Mouse (Mus musculus): ENCODE measurements around the gene Olfr69. TPM values are rescaled to one million over a fixed set of nuclear protein-coding genes. Genes with fewer than 3 reads are reported as not detected.
"Not testable (repeated sequence)": the region's sequence is repeated elsewhere in the genome, so short reads cannot be mapped to it uniquely, and the experiment has no call there.

Olfr69 gene
- not detected in 2 replicates for polyA plus RNA-seq (2015; fragmentation: Nextera tagmentation; extraction: Ambion mirVana)

DNA sequence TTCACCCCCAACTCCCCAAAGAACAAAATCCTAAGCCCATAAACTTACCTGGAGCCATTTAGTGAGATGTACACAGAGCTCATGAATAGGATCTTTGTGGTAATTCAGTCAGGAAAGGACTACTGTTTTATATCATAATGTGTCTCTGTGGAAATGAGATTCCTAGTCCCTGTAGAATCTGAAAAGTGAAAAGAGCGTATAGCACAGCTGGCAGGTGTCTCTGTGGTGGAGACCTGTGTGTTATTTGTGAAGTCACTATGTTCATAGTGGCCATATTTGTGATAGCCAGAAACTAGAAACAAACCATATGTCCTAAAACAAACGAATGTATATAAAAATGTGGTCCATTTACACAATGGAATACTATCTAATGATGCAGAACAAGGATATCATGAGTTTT lies at the start of gene Olfr69:
Gene Olfr69 (minus strand): TSS at position 101 of the 400 bp plus-strand sequence.
- H3K4me2 ChIP-seq = no peak within 1 kb of the TSS
- H3K9ac ChIP-seq = no peak within 1 kb of the TSS
- WGBS = 71% methylated on average over 2 of the region's 2 CpGs
- no peaks in the 10 kb centered on the region for H3K9me3 ChIP-seq
- no peak within 1 kb of the TSS for H3K4me3 ChIP-seq
- H3K4me1 ChIP-seq = no peaks in the 10 kb centered on the region
- H3K36me3 ChIP-seq = no peaks in the 10 kb centered on the region
- ATAC-seq (ENCODE audit: insufficient number of reproducible peaks, insufficient read depth, low FRiP score, low TSS enrichment, low read depth) = no peak
- H3K27ac ChIP-seq = no peak within 1 kb of the TSS
- no peaks in the 10 kb centered on the region for H3K27me3 ChIP-seq

DNA sequence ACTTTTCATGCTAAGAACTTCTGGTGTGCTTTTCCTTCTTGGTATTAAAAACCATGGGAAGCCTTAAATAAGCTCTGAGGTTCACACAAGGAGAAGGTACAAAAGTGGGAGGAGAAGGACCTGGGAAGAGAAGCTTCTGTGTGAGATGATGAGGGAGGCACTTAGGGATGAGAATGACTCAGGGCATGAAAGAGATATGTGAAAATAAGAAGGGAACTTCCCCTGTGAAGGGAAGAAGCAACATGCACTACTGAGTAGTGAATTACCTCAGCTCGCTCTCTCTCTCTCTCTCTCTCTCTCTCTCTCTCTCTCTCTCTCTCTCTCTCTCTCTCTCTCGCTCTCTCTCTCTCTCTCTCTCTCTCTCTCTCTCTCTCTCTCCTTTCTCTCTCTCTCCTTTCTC lies 43.7 kb upstream of the Olfr69 start:
- H3K27me3 ChIP-seq, H3K9ac ChIP-seq: not testable (repeated sequence)
- 67% methylated on average over 1 of the region's 2 CpGs for WGBS

DNA sequence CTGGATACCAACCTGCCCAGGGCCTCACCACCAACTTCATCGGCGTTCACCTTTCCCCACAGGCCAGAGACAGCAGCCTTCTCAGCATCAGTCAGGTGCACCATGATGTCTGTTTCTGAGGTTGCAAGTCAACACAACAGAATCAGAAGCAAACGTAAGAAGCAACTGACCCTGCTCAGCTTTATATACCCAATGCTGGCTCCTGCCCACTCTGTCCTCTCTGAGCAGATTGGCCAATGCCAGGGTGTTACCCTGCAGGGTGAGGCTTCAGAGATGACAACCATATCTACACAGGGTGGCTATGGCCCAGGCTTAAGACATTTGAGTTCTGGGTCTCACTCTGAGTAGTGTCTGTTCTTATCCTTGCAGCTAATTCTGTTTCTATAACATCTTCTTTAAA lies 42.4 kb upstream of the Olfr69 start, which contains the start of gene Hbb-bt:
Gene Hbb-bt (minus strand): TSS at position 231 of the 400 bp plus-strand sequence.
- Histone ChIP-seq H3K4me3 (no peak within 1 kb of the TSS), H3K4me2 (no peak within 1 kb of the TSS), H3K36me3 (no peaks in the 10 kb centered on the region), H3K27ac (no peak within 1 kb of the TSS), H3K4me1 (no peaks in the 10 kb centered on the region), H3K9ac (no peak within 1 kb of the TSS), H3K27me3 (no peaks in the 10 kb centered on the region), H3K9me3 (no peaks in the 10 kb centered on the region)
- no peak for ATAC-seq (ENCODE audit: insufficient number of reproducible peaks, insufficient read depth, low FRiP score, low TSS enrichment, low read depth)
- 90% methylated on average over 3 of the region's 3 CpGs for WGBS

More for the DNA sequence above, 43.7 kb upstream of the Olfr69 start:
- ATAC-seq (ENCODE audit: insufficient number of reproducible peaks, insufficient read depth, low FRiP score, low TSS enrichment, low read depth); H3K4me1 ChIP-seq; H3K9me3 ChIP-seq; H3K4me2 ChIP-seq; H3K27ac ChIP-seq; H3K4me3 ChIP-seq; H3K36me3 ChIP-seq: not testable (repeated sequence)

DNA sequence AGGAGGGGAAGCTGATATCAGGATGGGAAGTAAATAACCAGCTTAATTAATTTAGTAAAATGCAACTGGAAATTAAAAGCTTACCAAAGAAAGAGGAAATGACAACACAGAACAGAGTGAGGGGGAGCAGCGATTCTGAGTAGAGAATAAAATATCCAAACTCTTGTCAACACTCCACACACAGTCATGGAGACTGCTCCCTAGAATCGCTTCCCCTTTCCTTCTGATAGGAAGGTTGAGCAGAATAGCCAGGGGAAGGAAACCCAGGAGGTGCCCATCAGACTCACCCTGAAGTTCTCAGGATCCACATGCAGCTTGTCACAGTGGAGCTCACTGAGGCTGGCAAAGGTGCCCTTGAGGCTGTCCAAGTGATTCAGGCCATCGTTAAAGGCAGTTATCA lies 41.8 kb upstream of the Olfr69 start:
- not testable (repeated sequence) for H3K27me3 ChIP-seq; H3K36me3 ChIP-seq; H3K4me1 ChIP-seq; H3K4me3 ChIP-seq; H3K9ac ChIP-seq; H3K27ac ChIP-seq; ATAC-seq (ENCODE audit: insufficient number of reproducible peaks, insufficient read depth, low FRiP score, low TSS enrichment, low read depth); H3K4me2 ChIP-seq; H3K9me3 ChIP-seq
- no CpG with 5 or more reads among the region's 3 CpGs for WGBS

DNA sequence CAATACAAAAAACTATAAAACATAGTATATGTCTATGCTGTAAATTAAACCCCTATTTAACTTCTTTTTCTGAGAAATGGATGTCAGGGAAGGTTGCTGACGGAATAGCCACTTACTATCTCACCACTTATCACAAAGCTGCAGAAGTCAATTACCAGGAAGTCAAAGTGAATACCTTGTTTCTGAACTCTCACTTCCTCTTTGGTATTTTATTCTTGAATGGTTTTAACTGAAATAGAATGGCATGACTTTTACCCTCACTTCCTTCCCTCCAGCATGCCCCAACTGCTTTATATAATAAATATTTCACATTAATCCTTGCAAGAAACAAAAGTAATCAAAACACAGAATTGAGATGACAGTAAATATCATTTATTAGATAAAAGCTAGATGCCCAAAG lies 40.8 kb upstream of the Olfr69 start:
- Histone ChIP-seq H3K27me3 (no peaks in the 10 kb centered on the region), H3K9ac (no peak overlapping the region), H3K27ac (no peak overlapping the region), H3K36me3 (no peaks in the 10 kb centered on the region), H3K4me3 (no peak overlapping the region), H3K9me3 (no peaks in the 10 kb centered on the region), H3K4me2 (no peak overlapping the region), H3K4me1 (no peaks in the 10 kb centered on the region)
- ATAC-seq (ENCODE audit: insufficient number of reproducible peaks, insufficient read depth, low FRiP score, low TSS enrichment, low read depth) = no peak
- WGBS = 67% methylated on average over 1 of the region's 1 CpGs

DNA sequence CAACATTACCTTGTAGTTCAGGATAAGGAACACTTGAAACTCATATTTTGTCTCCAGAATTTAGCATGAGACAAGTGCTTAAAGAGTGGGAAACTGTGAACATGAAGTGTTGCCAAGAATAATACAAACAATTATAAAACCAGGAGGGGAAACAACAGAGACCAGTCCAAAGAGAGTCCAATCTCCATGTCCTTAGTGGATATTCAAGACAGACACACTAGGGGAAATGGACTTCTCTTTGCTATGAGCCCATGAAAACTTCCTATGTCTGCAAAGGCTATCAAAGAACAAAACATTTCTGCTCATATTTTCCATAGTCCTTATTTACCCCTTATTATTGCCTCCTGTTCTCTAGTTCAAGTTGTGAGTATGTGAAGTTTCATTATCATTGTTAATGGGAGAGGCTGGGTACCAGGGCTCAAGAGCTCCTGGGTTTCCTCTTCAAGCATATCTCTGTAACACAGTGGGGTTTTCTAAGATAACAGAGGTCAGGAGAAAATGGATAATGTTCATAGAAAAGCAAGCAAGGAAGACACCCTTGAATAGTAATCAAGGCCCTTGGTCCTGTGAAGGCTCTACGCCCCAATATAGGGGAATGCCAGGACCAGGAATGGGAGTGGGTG lies 39.9 kb upstream of the Olfr69 start:
- WGBS = 88% methylated on average over 1 of the region's 1 CpGs
- no peaks in the 10 kb centered on the region for H3K9me3 ChIP-seq
- H3K36me3 ChIP-seq = no peaks in the 10 kb centered on the region
- no peak overlapping the region for H3K4me2 ChIP-seq
- H3K4me1 ChIP-seq = no peaks in the 10 kb centered on the region
- H3K9ac ChIP-seq = no peak overlapping the region
- H3K4me3 ChIP-seq = no peak overlapping the region
- ATAC-seq (ENCODE audit: insufficient number of reproducible peaks, insufficient read depth, low FRiP score, low TSS enrichment, low read depth) = no peak
- no peak overlapping the region for H3K27ac ChIP-seq
- H3K27me3 ChIP-seq = no peaks in the 10 kb centered on the region

DNA sequence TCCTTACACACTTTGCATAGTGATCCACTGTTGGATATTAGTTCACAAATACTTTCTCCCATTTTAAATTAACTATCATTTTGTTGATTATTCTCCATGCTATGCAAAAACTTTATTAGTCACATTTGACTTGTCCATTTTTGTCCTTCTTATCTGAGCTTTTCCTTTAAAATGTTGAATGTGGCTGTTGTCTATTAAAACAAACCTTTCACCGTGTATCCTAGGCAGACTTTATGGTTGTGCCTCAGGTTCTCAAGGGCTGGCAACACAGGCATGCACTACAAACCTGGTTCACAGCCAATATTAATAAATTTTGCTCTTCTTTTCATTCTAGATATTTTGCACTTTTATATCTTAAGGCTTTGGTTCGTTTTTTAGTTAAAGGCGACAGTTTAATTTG lies 39.4 kb upstream of the Olfr69 start:
- H3K4me1 ChIP-seq = no peaks in the 10 kb centered on the region
- no peak overlapping the region for H3K4me2 ChIP-seq
- H3K9ac ChIP-seq = no peak overlapping the region
- no peak overlapping the region for H3K27ac ChIP-seq
- no peak for ATAC-seq (ENCODE audit: insufficient number of reproducible peaks, insufficient read depth, low FRiP score, low TSS enrichment, low read depth)
- H3K4me3 ChIP-seq = no peak overlapping the region
- H3K36me3 ChIP-seq = no peaks in the 10 kb centered on the region
- no peaks in the 10 kb centered on the region for H3K27me3 ChIP-seq
- no peaks in the 10 kb centered on the region for H3K9me3 ChIP-seq
- WGBS = 76% methylated on average over 3 of the region's 3 CpGs

DNA sequence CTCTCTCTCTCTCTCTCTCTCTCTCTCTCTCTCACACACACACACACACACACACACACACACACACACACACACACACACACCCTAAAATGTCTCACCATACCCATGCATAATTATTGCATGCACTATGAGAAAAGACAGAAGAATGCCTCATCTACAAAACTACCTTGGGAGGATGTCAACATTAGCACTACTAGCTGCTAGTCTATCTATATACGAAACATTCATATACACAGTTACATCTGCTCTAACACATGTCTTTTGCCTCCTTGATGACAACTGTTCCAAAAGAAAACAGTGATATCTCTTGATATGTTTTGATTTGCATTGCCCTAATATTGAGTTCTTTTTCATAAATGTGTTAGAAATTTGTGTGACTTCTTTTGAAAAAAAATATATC lies 38.9 kb upstream of the Olfr69 start:
- H3K4me3 ChIP-seq = no peak overlapping the region
- H3K4me1 ChIP-seq = no peaks in the 10 kb centered on the region
- 88% methylated on average over 1 of the region's 1 CpGs for WGBS
- no peak for ATAC-seq (ENCODE audit: insufficient number of reproducible peaks, insufficient read depth, low FRiP score, low TSS enrichment, low read depth)
- no peaks in the 10 kb centered on the region for H3K27me3 ChIP-seq
- H3K9ac ChIP-seq = no peak overlapping the region
- no peaks in the 10 kb centered on the region for H3K36me3 ChIP-seq
- no peak overlapping the region for H3K27ac ChIP-seq
- H3K4me2 ChIP-seq = no peak overlapping the region
- H3K9me3 ChIP-seq = no peaks in the 10 kb centered on the region

DNA sequence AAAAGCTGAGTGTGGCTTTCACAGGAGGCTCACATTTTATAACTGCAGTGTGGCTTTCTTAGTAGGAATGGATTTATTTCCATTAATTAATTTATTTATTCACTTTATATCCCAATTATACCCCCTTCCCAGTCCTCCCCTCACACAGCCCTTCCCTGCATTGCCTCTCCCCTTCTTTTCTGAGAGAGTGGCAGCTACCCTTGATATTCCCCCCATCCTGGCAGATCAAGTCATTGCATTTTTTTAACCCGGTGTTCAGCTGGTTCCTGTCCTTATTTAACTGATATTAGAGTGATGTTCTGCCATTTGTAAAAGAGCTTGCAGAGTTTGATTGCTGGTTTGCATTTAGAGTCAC lies 38.4 kb upstream of the Olfr69 start:
- no peak overlapping the region for H3K4me2 ChIP-seq
- no peaks in the 10 kb centered on the region for H3K4me1 ChIP-seq
- 59% methylated on average over 1 of the region's 1 CpGs for WGBS
- ATAC-seq (ENCODE audit: insufficient number of reproducible peaks, insufficient read depth, low FRiP score, low TSS enrichment, low read depth) = no peak
- no peaks in the 10 kb centered on the region for H3K36me3 ChIP-seq
- H3K27ac ChIP-seq = no peak overlapping the region
- H3K4me3 ChIP-seq = no peak overlapping the region
- H3K9ac ChIP-seq = no peak overlapping the region
- H3K9me3 ChIP-seq = no peaks in the 10 kb centered on the region
- no peaks in the 10 kb centered on the region for H3K27me3 ChIP-seq

DNA sequence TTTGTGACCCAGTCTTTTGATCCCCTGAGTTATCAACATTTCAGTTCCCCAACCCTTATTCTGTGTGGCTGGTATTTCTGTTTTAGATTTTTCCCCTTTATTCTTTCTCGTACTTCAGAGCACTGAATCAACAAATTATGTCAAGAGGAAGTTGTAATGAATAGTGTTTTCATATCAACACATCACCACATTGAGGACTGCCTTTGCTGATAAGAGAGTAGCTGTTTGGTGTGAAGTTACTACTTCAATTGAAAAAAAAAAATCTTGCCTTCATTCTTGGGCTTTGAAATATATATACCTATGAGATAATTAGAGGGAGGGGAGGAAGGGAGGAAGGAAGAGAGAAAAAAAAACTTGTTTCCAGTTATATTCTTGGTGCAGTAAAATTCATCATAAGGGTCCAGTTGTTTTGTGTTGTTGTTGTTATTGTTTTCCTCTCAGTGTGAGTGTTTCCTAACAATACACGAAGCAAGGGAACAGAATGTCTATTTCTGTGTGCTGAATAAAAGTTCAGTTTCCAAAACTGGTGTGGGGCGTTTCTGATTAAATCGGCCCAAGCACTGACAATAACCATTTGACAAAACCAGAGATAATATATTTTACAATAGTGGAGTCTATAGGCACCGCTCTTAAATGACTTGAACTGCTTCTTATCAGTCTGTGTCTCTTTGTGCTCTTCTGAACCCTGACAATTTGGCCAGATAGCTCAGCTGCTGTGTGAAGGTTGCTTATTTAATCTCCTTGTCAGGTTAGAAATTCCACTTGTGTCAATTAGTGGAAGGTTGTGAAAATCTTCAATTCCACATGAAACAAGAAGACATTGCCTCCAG lies 37.8 kb upstream of the Olfr69 start:
- WGBS = 70% methylated on average over 5 of the region's 5 CpGs
- no peak overlapping the region for H3K4me3 ChIP-seq
- H3K9me3 ChIP-seq = no peaks in the 10 kb centered on the region
- no peaks in the 10 kb centered on the region for H3K36me3 ChIP-seq
- no peak for ATAC-seq (ENCODE audit: insufficient number of reproducible peaks, insufficient read depth, low FRiP score, low TSS enrichment, low read depth)
- no peak overlapping the region for H3K4me2 ChIP-seq
- no peaks in the 10 kb centered on the region for H3K27me3 ChIP-seq
- H3K4me1 ChIP-seq = no peaks in the 10 kb centered on the region
- H3K9ac ChIP-seq = no peak overlapping the region
- H3K27ac ChIP-seq = no peak overlapping the region

DNA sequence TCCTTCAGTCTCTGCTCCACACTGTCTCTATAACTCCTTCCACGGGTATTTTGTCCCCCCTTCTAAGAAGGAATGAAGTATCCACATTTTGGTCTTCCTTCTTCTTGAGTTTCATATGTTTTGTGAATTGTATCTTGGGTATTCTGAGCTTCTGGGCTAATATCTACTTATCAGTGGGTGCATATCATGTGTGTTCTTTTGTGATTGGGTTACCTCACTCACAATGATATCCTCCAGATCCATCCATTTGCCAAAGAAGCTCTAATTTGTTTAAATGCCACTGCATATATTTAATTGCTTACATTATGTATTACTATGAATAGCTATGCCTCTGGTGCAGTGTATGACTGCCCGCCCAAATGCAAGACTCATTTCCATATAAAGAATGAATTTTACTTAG lies 36.7 kb upstream of the Olfr69 start:
- not testable (repeated sequence) for H3K4me3 ChIP-seq; H3K27me3 ChIP-seq; H3K36me3 ChIP-seq; H3K4me1 ChIP-seq; ATAC-seq (ENCODE audit: insufficient number of reproducible peaks, insufficient read depth, low FRiP score, low TSS enrichment, low read depth); H3K9ac ChIP-seq; H3K27ac ChIP-seq; H3K4me2 ChIP-seq; H3K9me3 ChIP-seq
- WGBS = 68% methylated on average over 2 of the region's 2 CpGs

DNA sequence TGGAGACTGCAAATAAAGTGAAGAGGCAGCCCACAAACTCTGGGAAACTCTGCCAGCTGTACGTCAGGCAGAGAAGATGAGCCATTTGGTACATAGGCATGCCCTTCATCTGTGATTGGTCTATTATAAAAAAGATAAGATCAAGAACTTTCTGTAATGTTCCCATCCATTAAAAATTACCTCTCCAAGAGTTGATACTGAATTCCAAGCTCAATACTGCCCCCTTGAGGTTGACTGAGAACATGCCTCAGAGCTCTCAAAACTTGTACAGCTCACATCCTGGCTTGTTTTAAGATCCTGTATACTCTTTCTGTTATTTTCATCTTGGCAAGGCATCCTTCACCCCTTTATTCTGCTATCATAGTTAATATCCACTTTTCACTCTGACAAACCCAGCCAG lies 35.5 kb upstream of the Olfr69 start:
- Histone ChIP-seq H3K9me3 (no peaks in the 10 kb centered on the region), H3K4me3 (no peak overlapping the region), H3K9ac (no peak overlapping the region), H3K27ac (no peak overlapping the region), H3K36me3 (no peaks in the 10 kb centered on the region), H3K4me2 (no peak overlapping the region), H3K27me3 (no peaks in the 10 kb centered on the region), H3K4me1 (no peaks in the 10 kb centered on the region)
- ATAC-seq (ENCODE audit: insufficient number of reproducible peaks, insufficient read depth, low FRiP score, low TSS enrichment, low read depth) = no peak
- WGBS = 53% methylated on average over 1 of the region's 1 CpGs

Measured in embryonic facial prominence, embryonic 13.5 days (tissue).